Mouse (Mus musculus): ENCODE measurements around the gene Asxl2.
"Not testable (repeated sequence)": the region's sequence is repeated elsewhere in the genome, so short reads cannot be mapped to it uniquely, and the experiment has no call there.

Asxl2 gene

GRCm38 (mm10) chr12:3427891-3428775, 1.5 kb downstream of the Asxl2 start:
- no peak for DNase-seq (ENCODE audit: low spot score in 2 of 2)

GRCm38 (mm10) chr12:3429681-3430442, 3.2 kb downstream of the Asxl2 start:
- no peak for DNase-seq (ENCODE audit: low spot score in 2 of 2)

GRCm38 (mm10) chr12:3430443-3430753, 3.7 kb downstream of the Asxl2 start:
- DNase-seq (ENCODE audit: low spot score in 2 of 2): no peak

GRCm38 (mm10) chr12:3430985-3431384, 4.3 kb downstream of the Asxl2 start:
- no peak for DNase-seq (ENCODE audit: low spot score in 2 of 2)

- DNase-seq (ENCODE audit: low spot score in 2 of 2): no peak
Observed at GRCm38 (mm10) chr12:3433736-3434135, 7.1 kb downstream of the Asxl2 start.

GRCm38 (mm10) chr12:3436446-3436845, 9.8 kb downstream of the Asxl2 start:
- no peak for DNase-seq (ENCODE audit: low spot score in 2 of 2)

- no peak for DNase-seq (ENCODE audit: low spot score in 2 of 2)
Observed at GRCm38 (mm10) chr12:3437815-3438214, 11.2 kb downstream of the Asxl2 start.

DNA sequence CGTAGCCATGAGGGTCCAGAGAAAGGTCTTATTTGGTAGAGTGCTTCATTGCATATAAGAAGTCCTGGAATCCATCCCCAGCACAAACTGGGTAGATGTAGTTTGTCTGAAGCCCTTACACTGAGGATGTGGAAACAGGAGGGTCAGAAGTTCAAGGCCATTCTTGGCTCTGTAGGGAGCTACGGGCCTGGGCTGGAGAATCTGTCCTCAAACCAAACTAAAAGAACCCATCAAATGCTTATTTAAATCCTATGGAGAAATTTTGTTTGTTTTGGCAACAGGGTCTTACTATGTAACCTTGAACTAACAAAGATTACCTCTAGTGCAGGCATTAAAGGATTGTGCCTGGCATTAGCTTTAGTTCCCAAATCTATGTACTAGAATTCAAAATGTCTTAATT, 14.3 kb downstream of the Asxl2 start:
- DNase-seq (ENCODE audit: low spot score in 2 of 2): no peak

DNA sequence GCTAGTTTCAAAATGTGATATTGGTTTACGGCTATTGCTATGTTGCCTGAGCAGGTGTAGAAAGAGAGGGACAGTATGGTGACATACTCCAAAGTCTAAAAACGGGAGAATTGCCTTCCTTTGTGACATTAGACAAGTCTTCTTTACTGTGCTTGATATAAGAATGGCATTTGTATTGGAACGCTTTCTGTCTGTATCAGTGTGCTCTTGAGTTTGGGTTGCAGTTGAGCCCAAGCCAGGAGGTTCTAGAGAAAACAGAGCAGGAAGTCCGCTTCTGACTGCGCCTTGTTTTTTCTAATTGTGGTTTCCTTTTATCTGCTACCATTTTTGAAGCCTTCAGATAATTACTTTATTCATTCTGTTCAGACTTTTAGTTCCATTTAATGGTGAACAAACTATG, 14.7 kb downstream of the Asxl2 start:
- no peak for DNase-seq (ENCODE audit: low spot score in 2 of 2)

GRCm38 (mm10) chr12:3453554-3453953, 26.9 kb downstream of the Asxl2 start:
- no peak for DNase-seq (ENCODE audit: low spot score in 2 of 2)

DNA sequence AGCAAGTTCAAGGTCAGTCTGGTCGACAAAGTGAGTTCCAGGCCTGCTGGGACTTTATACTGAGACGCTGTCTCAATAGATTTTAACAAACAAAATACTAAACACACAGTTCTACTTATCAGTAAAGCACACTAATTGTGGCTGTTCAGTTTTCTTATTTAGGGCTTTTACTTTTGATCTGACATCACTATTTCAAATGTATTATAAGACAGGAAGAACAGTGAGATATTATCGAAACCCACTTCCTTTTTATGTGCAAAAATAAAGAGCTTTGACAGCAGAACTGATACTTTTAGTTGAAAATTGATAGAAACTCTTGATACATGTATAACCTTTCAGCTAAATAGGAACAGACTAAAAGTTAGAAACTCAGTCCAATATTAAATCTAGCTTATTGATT, 36.4 kb downstream of the Asxl2 start:
- DNase-seq (ENCODE audit: low spot score in 2 of 2): no peak

DNA sequence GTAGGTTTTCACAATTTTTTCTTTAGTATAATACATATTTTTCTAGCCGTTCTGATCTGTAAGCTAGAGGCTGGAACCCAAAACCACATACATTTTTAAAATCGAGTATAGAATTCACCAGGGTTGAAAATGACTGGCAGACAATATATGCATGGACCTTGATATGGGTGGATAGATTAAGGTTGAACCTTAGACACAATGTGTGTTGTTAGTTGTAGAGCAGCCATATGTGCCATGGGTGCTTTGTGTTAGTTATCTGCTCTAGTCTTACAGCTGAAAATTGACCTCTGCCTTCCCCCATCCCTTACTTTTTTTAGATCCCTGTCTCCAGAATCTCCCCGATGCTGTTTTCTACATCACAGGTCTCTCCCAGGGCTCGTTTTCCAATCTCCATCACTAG, 73.0 kb downstream of the Asxl2 start:
- no peak for DNase-seq (ENCODE audit: low spot score in 2 of 2)

GRCm38 (mm10) chr12:3500071-3500470, 73.4 kb downstream of the Asxl2 start:
- no peak for DNase-seq (ENCODE audit: low spot score in 2 of 2)

GRCm38 (mm10) chr12:3518665-3519297, 92.1 kb downstream of the Asxl2 start:
- DNase-seq (ENCODE audit: low spot score in 2 of 2): peak; percentile 14 to 42

- not testable (repeated sequence) for DNase-seq (ENCODE audit: low spot score in 2 of 2)
Observed at GRCm38 (mm10) chr12:3521806-3522205, 95.1 kb downstream of the Asxl2 start.

DNA sequence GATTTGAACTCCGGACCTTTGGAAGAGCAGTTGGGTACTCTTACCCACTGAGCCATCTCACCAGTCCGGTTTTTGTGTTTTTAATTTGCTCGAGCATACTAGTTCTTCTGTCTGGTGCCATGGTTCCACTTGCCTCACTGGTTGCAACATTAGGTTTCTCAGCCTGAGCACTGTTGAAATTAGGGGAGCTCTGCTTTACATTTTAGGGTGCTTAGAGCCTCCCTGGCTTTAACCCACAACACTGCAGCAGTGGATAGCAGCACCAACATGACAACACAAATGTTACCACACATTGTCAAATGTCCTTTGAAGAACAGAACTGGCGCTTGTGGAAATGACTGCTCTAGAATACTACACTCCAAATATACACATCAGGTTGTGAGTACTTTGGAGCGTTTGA, 98.9 kb downstream of the Asxl2 start:
- no peak for DNase-seq (ENCODE audit: low spot score in 2 of 2)

DNA sequence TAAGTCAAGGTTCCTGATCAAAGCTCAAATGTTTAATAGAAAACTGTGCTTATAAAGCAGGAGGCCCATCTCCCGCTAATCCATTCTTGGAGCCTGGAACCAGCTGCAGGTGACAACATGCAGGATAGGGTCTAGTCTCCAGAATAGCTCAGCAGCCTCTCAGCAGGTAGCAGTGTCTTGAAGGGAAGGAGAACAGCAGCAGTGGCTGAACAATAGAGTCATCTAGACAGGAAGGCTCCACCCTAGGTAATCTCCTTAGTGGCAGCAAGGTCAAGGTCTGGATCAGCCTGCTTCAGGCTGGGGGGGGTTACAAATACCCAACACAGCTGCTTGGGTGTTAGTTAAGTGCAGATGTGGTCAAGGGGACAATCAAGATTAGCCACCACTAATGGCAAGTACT, 108.8 kb downstream of the Asxl2 start:
- DNase-seq (ENCODE audit: low spot score in 2 of 2): not testable (repeated sequence)

DNA sequence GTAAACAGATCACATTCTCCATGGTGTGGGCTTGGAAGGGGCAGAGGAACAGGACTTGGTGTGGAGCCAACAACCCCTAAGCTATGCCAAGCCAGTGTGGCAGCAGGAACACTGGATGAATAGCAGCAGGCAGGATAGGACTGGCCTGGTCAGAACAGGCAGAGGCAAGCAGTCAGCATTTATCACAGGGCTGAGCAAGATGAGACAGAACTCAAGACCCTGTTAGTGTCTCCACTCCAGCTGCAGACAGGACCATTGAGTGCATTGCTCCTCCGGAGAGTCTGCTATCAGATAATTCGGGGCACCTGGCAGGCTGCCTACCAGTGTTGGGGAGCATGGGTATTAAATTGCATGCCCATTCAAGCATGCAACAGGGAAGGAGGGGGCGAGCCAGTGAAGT, 111.0 kb downstream of the Asxl2 start:
- DNase-seq (ENCODE audit: low spot score in 2 of 2): no peak

- DNase-seq (ENCODE audit: low spot score in 2 of 2): no peak
Observed at GRCm38 (mm10) chr12:3538036-3538435, 111.4 kb downstream of the Asxl2 start.

DNA sequence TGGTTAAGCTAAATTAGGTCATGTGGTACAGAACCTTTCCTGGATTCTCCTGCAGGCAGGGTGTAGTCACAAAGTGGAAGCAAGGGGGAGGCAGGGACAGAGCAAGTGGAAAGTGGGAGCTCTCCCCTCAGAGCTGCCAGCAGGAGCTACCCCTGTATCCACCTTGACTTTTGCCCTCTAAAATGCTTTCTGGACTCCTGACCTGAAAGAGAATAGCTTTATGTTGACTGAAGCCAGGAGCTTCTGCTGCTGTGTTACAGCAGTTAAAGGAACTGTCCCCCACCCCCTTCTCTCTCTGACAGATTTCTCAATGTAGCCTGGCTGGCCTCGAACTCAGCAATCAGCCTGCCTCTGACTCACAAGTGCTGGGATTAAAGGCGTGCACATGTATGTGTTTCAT, 112.9 kb downstream of the Asxl2 start:
- no peak for DNase-seq (ENCODE audit: low spot score in 2 of 2)

DNA sequence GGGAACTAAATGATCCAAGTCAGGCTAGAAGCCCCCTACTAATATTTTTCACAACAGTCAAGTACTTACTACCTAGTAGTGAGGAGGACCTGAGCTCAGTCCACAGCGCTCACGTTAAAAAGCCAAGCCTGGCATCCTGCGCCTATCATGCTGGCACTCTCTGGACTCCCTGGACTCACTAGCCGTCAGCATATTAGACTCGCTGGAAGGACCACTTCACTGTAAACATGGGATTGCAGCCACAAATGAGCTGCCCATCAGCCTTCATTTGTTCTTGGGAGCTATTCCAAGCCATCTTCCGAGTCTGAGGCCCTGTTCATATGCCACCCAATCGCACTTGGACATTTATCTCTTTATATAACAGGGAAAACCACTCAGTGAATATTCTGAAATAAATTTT, 114.2 kb downstream of the Asxl2 start:
- DNase-seq (ENCODE audit: low spot score in 2 of 2): no peak

GRCm38 (mm10) chr12:3545451-3545850, 118.8 kb downstream of the Asxl2 start:
- no peak for DNase-seq (ENCODE audit: low spot score in 2 of 2)
